Mouse (Mus musculus) cerebellum, adult 9-11 months (tissue): ENCODE data around the gene Xndc1.

Experiments
- DNase-seq: peaks from one replicate; pipeline ENCODE4 v3.0.0; 2022

Gene Xndc1

GRCm38 (mm10) chr7:102082816-102083215 is 17.5 kb downstream of the Xndc1 start, which contains the start of gene Trpc2:
Gene Trpc2, plus strand, starts transcription at chr7:102083116.
- no peak for DNase-seq

- DNase-seq = no peak
These were observed 18.9 kb downstream of the Xndc1 start for GRCm38 (mm10) chr7:102084041-102084696.

GRCm38 (mm10) chr7:102087336-102087735 is 22.0 kb downstream of the Xndc1 start:
- peak; percentile 58 for DNase-seq

- DNase-seq = no peak
These were observed 34.7 kb downstream of the Xndc1 start for GRCm38 (mm10) chr7:102099760-102100661.

- no peak for DNase-seq
These were observed 35.6 kb downstream of the Xndc1 start for GRCm38 (mm10) chr7:102100868-102101267.

- DNase-seq = no peak
These were observed 36.2 kb downstream of the Xndc1 start, which contains the start of gene Art1 for GRCm38 (mm10) chr7:102101487-102101886. Gene Art1, plus strand, starts transcription at chr7:102101743.

- DNase-seq = no peak
These were observed 36.9 kb downstream of the Xndc1 start for GRCm38 (mm10) chr7:102102241-102102640.

- DNase-seq = no peak
These were observed 37.4 kb downstream of the Xndc1 start for GRCm38 (mm10) chr7:102102696-102103095.

- DNase-seq = no peak
These were observed 38.2 kb downstream of the Xndc1 start for GRCm38 (mm10) chr7:102103555-102103954.

- DNase-seq = peak; percentile 70
These were observed 38.8 kb downstream of the Xndc1 start for GRCm38 (mm10) chr7:102104126-102104525.

GRCm38 (mm10) chr7:102106700-102107141 is 41.4 kb downstream of the Xndc1 start:
- DNase-seq = no peak

GRCm38 (mm10) chr7:102108206-102108605 is 42.9 kb downstream of the Xndc1 start:
- no peak for DNase-seq

- no peak for DNase-seq
These were observed 43.9 kb downstream of the Xndc1 start, which contains the start of gene Art5 for GRCm38 (mm10) chr7:102109171-102109570. Gene Art5, minus strand, starts transcription at chr7:102109489.

- no peak for DNase-seq
These were observed 44.4 kb downstream of the Xndc1 start for GRCm38 (mm10) chr7:102109746-102110145.

- DNase-seq = no peak
These were observed 47.9 kb downstream of the Xndc1 start for GRCm38 (mm10) chr7:102113151-102113729.

GRCm38 (mm10) chr7:102116579-102117331 is 51.4 kb downstream of the Xndc1 start, which contains the start of gene Chrna10:
Gene Chrna10, minus strand, starts transcription at chr7:102116828.
- no peak for DNase-seq

- DNase-seq = no peak
These were observed 52.1 kb downstream of the Xndc1 start for GRCm38 (mm10) chr7:102117382-102117781.

- DNase-seq = no peak
These were observed 55.0 kb downstream of the Xndc1 start for GRCm38 (mm10) chr7:102120326-102120725.

GRCm38 (mm10) chr7:102132395-102132794 is 67.1 kb downstream of the Xndc1 start:
- no peak for DNase-seq
